Mouse (Mus musculus) lung, postnatal 0 days (tissue): ENCODE measurements around the gene Fnbp1. TPM values are rescaled to one million over a fixed set of nuclear protein-coding genes. Genes with fewer than 3 reads are reported as not detected.

Experiments
- ATAC-seq: fragments of 200-750 bp; cut with Nextera tagmentation; 2 replicates; pipeline ENCODE4 v1.8.0; 2017; ENCODE audit warnings: moderate library complexity
- DNase-seq: peaks from one replicate; pipeline ENCODE4 v3.0.0-alpha.2; 2016; ENCODE audit warnings: low spot score
- H3K27ac ChIP-seq: fragments of 300-500 bp; sonication (generic); 2 replicates; pipeline ENCODE4 v1.5.1; 2014; ENCODE audit warnings: antibody characterized with exemption, mild to moderate bottlenecking, low read length, mixed read lengths
- H3K27me3 ChIP-seq: fragments of 300-500 bp; sonication (generic); replicated peaks from 2 replicates; pipeline ENCODE4 v1.6.1; 2014; ENCODE audit warnings: low read length, mixed read lengths; ENCODE audit not compliant: insufficient read depth
- H3K36me3 ChIP-seq: fragments of 300-500 bp; sonication (generic); 2 replicates; pipeline ENCODE4 v1.6.1; 2014; ENCODE audit warnings: low read length, mixed read lengths; ENCODE audit not compliant: insufficient read depth
- H3K4me1 ChIP-seq: fragments of 300-500 bp; sonication (generic); 2 replicates; pipeline ENCODE4 v1.6.1; 2014; ENCODE audit warnings: antibody characterized with exemption, low read depth, low read length, mixed read lengths; ENCODE audit not compliant: insufficient read depth
- H3K4me2 ChIP-seq: fragments of 300-500 bp; sonication (generic); replicated peaks from 2 replicates; pipeline ENCODE4 v1.6.1; 2014; ENCODE audit warnings: low read depth, mild to moderate bottlenecking, low read length, moderate library complexity, mixed read lengths
- H3K4me3 ChIP-seq: fragments of 300-500 bp; sonication (generic); 2 replicates; pipeline ENCODE4 v1.5.1; 2014; ENCODE audit warnings: low read depth, low read length
- H3K9ac ChIP-seq: fragments of 300-500 bp; sonication (generic); replicated peaks from 2 replicates; pipeline ENCODE4 v1.6.1; 2014; ENCODE audit warnings: low read depth, mild to moderate bottlenecking
- H3K9me3 ChIP-seq: fragments of 300-500 bp; sonication (generic); 2 replicates; pipeline ENCODE4 v1.6.1; 2016; ENCODE audit warnings: low read length, mixed read lengths
- CTCF ChIP-seq: IDR thresholded peaks from 2 replicates; pipeline ENCODE4 v1.5.1; 2016; ENCODE audit warnings: antibody characterized with exemption, mild to moderate bottlenecking
- EP300 ChIP-seq: IDR thresholded peaks from 2 replicates; pipeline ENCODE4 v1.6.1; 2016; ENCODE audit warnings: antibody characterized with exemption, mild to moderate bottlenecking, control low read depth
- WGBS: fragments of 180-500 bp; shearing (Covaris S2); extraction: QIAGEN DNeasy Blood & Tissue Kit; methylation state at CpG from one replicate; pipeline ENCODE4 v1.1.7; 2014; 5-methylcytosine and 5-hydroxymethylcytosine counted together
- polyA plus RNA-seq: library from polyadenylated mRNA; unstranded; fragments of >200 nt; fragmentation: Nextera tagmentation; extraction: Ambion mirVana; gene quantifications from 2 replicates; pipeline ENCODE4 v1.2.1, GENCODE M21; 2015

Gene Fnbp1
- polyA plus RNA-seq, 1 experiment from 2014 or later, result 7.2 TPM

DNA sequence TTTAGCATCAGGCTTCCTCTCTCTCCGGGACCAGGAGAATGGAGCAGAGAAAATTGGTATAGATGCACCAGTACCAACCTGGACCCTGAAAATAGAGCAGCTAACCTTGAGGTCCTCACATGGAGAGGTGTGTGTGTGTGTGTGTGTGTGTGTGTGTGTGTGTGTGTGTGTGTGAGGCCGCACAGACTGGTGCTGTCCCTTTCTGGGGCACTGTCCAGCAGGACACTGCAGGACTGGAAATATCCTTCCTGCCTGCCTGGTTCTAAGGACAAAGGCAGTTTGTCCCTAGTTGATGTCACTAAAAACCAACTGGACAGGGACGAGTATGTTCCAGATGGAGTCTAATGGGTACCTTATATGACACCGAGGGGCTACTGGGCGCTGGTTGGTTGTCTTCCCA, 117.9 kb downstream of the Fnbp1 start:
- no peaks in the 10 kb centered on the region for H3K4me1 ChIP-seq
- no peak for ATAC-seq
- H3K4me3 ChIP-seq, result no peak overlapping the region
- TF ChIP-seq CTCF (no peak), EP300 (no peak)
- no peaks in the 10 kb centered on the region for H3K9me3 ChIP-seq
- WGBS, result 71% methylated on average over 5 of the region's 5 CpGs
- no peak overlapping the region for H3K27ac ChIP-seq
- no peak overlapping the region for H3K4me2 ChIP-seq
- DNase-seq, result no peak
- H3K9ac ChIP-seq, result no peak overlapping the region
- peaks cover 7% of the 10 kb centered on the region; the same call in 1 of the 2 replicates for H3K36me3 ChIP-seq
- no peaks in the 10 kb centered on the region for H3K27me3 ChIP-seq

DNA sequence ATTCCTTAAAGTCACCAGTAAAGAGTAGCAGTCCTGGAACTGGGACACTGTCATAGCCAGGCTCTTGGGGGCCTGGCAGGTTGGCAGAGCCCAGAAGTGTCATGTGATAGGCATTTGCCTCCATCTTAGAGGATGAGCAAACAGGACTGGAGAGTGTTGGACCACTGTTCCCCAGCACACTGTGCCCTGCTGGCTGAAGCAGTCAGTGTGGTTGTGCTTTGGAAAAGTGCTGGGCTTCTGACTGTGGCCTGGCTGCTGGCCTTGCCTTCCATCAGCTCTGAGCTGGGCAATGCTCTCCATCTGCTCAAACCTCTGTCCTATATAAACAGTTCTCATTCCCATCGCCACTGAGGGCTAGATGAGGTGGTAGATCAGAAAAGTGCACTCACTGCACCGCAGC, 121.6 kb downstream of the Fnbp1 start:
- H3K27ac ChIP-seq, result no peak overlapping the region
- no peaks in the 10 kb centered on the region for H3K9me3 ChIP-seq
- H3K4me1 ChIP-seq, result no peaks in the 10 kb centered on the region
- TF ChIP-seq CTCF (no peak), EP300 (no peak)
- 79% methylated on average over 2 of the region's 2 CpGs for WGBS
- ATAC-seq (no peak), DNase-seq (no peak)
- no peak overlapping the region for H3K9ac ChIP-seq
- no peak overlapping the region for H3K4me2 ChIP-seq
- H3K36me3 ChIP-seq, result peaks cover 6% of the 10 kb centered on the region; the same call in 1 of the 2 replicates
- no peak overlapping the region for H3K4me3 ChIP-seq
- no peaks in the 10 kb centered on the region for H3K27me3 ChIP-seq

DNA sequence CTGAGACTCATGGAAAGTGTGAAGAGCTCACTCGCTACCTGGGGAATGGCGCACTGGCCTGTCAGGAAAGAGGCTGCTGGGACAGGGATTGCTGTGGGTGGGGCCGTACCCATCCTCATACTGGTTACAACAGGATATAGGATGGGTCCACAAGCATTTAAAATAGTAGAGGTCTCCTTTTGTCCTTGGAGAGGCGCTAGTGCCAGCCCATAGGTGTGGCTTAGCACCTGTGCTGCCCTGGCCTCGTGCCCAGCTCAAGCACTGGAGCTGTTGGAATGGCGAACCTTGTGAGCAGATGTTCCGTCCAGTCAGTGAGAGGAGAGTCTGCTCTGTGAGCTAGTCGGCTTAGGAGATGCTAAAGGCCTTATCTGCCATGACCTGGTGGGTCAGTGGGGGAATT, 122.8 kb downstream of the Fnbp1 start:
- Histone ChIP-seq H3K27me3 (no peaks in the 10 kb centered on the region), H3K27ac (no peak overlapping the region), H3K4me1 (no peaks in the 10 kb centered on the region), H3K9ac (no peak overlapping the region), H3K36me3 (peaks cover 6% of the 10 kb centered on the region; the same call in 1 of the 2 replicates), H3K4me2 (no peak overlapping the region), H3K9me3 (no peaks in the 10 kb centered on the region), H3K4me3 (no peak overlapping the region)
- WGBS, result 68% methylated on average over 8 of the region's 8 CpGs
- ATAC-seq (no peak), DNase-seq (no peak)
- no peak for TF ChIP-seq CTCF
- no peak for TF ChIP-seq EP300

DNA sequence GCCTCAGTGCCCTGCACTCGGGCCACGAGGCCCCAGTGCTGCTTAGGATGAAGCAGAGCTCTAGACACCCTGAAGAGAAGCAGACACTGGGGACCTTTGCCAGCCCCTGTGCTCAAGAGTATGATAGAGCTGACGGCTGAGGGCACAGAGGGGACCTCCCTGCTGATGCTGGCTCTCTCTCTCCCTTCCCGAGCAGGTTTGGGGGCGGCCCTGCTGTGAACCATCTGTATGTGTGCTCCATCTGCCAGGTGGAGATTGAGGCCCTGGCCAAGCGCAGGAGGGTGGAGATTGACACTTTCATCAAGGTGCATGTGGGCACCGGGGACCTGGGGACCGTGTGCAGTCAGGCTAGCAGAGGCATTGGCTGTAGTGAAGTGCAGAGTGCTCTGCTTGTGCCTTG, 123.3 kb downstream of the Fnbp1 start:
- no peak overlapping the region for H3K4me2 ChIP-seq
- WGBS, result 85% methylated on average over 8 of the region's 8 CpGs
- ATAC-seq, result no peak
- TF ChIP-seq EP300 (no peak), CTCF (no peak)
- H3K4me1 ChIP-seq, result no peaks in the 10 kb centered on the region
- DNase-seq, result no peak
- H3K9ac ChIP-seq, result no peak overlapping the region
- no peak overlapping the region for H3K27ac ChIP-seq
- H3K27me3 ChIP-seq, result no peaks in the 10 kb centered on the region
- H3K4me3 ChIP-seq, result no peak overlapping the region
- peaks cover 6% of the 10 kb centered on the region; the same call in 1 of the 2 replicates for H3K36me3 ChIP-seq
- no peaks in the 10 kb centered on the region for H3K9me3 ChIP-seq

DNA sequence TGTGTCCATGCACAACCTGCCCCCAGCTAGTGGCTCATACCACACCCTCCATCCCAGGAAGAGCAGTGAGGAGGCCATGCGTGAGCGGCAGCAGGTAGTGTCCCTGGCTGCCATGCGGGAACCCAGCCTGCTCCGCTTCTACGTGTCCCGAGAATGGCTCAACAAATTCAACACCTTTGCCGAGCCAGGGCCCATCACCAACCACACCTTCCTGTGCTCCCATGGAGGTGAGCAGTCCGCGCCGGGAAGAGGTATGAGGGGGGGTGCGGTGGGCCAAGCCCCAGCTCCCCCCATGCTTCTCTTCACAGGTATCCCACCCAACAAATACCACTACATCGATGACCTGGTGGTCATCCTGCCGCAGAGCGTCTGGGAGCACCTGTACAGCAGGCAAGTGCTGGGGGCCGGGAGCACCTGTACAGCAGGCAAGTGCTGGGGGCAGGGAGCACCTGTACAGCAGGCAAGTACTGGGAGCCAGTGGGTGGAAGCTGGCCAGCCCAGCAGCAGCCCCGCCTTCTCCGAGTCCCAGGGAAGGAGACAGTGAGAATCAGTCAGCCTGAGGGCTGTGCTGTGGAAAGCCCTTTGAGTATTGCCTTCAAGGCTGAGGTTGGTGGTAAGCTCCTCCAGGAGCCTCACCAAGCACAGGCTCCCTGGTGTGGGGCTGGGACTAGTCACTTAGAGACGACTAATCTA, 124.0 kb downstream of the Fnbp1 start:
- H3K4me2 ChIP-seq, result no peak overlapping the region
- ATAC-seq, result no peak
- H3K36me3 ChIP-seq, result peaks cover 6% of the 10 kb centered on the region; the same call in 1 of the 2 replicates
- no peak overlapping the region for H3K4me3 ChIP-seq
- 89% methylated on average over 18 of the region's 18 CpGs for WGBS
- no peak for DNase-seq
- TF ChIP-seq EP300 (no peak), CTCF (no peak)
- no peak overlapping the region for H3K9ac ChIP-seq
- H3K27me3 ChIP-seq, result no peaks in the 10 kb centered on the region
- H3K4me1 ChIP-seq, result no peaks in the 10 kb centered on the region
- no peak overlapping the region for H3K27ac ChIP-seq
- H3K9me3 ChIP-seq, result no peaks in the 10 kb centered on the region

DNA sequence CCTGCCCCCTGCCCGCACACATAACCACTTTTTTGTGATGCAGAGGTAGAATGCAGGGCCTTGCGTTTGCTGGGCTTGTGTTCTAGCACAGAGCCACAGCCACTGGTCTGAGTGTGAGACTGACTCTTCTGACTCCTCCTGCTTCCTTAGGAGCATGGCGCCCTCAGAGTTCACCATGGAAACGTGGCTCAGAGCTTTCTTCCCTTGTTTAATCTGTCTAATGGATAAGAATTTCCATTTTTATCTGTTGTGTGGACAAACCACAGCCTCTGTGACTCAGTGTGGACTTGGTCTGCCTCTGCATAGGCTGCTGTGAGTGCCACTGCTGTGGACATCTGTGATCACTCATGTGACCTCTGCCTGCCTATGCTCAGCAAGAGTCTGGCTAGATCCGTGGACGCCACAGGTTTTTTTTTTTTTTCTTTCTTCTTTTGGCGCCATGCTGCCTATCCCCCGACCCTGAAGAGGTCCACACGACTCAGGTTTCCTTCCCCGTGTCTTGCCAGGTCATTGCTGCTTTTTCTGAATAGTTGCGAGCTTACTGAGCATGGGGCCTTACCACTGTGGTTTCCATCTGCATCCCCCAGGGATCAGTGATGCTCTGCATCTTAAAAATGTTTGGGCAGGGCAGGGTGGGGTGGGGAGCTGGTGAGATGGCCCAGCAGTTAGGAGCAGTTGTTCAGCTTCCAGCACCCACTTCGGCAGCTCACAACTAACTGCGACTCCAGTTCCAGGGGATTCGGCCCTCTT, 128.3 kb downstream of the Fnbp1 start:
- H3K4me2 ChIP-seq, result no peak overlapping the region
- no peak overlapping the region for H3K9ac ChIP-seq
- H3K36me3 ChIP-seq, result peaks cover 11% of the 10 kb centered on the region; the same call in 1 of the 2 replicates
- H3K9me3 ChIP-seq, result no peaks in the 10 kb centered on the region
- no peaks in the 10 kb centered on the region for H3K27me3 ChIP-seq
- 65% methylated on average over 14 of the region's 14 CpGs for WGBS
- H3K4me1 ChIP-seq, result no peaks in the 10 kb centered on the region
- H3K27ac ChIP-seq, result no peak overlapping the region
- TF ChIP-seq EP300, result no peak
- H3K4me3 ChIP-seq, result no peak overlapping the region
- ATAC-seq (no peak), DNase-seq (no peak)
